Comparison of ENCODE assay signal across 10 mouse cellular contexts in the genomic region with DNA sequence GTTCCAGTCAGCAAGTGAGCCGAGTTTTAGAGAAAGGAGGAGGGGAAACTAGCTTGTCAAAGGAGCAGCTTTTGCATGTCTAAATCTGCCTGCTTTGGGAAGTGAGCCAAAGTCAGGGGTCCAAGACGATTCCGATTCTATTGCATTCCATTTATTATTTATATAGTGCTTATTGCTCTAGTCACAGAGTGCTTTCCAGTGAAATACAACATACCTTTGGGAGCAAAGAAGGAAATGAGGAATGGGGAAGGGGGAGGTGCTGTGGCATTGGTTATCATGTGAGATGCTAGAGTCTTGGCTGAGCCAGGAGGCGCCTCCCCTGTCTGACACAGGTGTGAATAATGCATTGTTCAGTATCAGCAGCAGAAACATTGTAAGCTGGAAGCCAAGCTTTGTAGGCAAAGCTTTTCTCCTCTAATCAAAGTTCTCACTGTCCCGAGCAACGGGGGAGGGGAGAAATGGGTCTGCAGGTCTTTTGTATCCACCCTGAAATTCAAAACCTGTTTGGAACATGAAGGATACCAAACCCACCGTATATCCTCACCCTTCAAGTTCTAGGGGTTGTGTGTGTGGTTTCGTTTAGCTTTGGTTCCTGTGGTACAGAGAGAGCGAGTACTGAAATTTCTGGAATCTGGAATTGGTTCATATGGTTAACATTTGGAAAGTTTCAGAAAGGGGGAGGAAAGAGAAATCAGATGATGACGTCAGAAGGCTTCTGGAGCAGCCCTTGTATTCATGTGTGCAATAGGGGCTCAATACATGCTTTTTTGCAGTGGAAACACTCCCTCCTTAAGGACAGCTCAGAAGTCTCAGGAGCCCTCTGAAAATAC. TPM values are rescaled to one million over a fixed set of nuclear protein-coding genes. Genes with fewer than 3 reads are reported as not detected.
DNase-seq lines count a peak whose midpoint lies in the region; ATAC-seq and TF ChIP-seq lines count a peak whose summit lies in the region.
"Had no signal": no experiment of that assay in that cellular context is flagged by ENCODE, and none has a peak within 500 bp of the region (broad histone marks: within the 10 kb centered on the region; RNA-seq: fewer than 3 reads in every experiment).

No protein-coding gene starts in this region.

- no peak for TF ChIP-seq CTCF in kidney, postnatal 0 days (IDR thresholded peaks at IDR 0.05; ENCODE audit: low read depth)
- TF ChIP-seq CTCF in forebrain, postnatal 0 days (IDR thresholded peaks at IDR 0.05; ENCODE audit: low read depth) = no peak
- no peak for TF ChIP-seq CTCF in midbrain, postnatal 0 days (IDR thresholded peaks at IDR 0.05)

- no peak overlapping the region for H3K27ac ChIP-seq in kidney, postnatal 0 days
- peak overlapping the region; percentile 81 for H3K27ac ChIP-seq in embryonic facial prominence, embryonic 12.5 days
- no peak overlapping the region for H3K27ac ChIP-seq in forebrain, postnatal 0 days (ENCODE audit: low read depth, low read length)
- H3K27ac ChIP-seq in midbrain, postnatal 0 days (ENCODE audit: low read depth, low read length) = no peak overlapping the region

- peak; percentile 73 for DNase-seq in kidney, postnatal 0 days (ENCODE audit: low spot score)
- DNase-seq in kidney, postnatal 36 days = no peak
- DNase-seq in forebrain, postnatal 0 days = no peak
- peak; percentile 10 for DNase-seq in midbrain, postnatal 0 days (ENCODE audit: low spot score)
- DNase-seq in gastrocnemius, postnatal 4 days (ENCODE audit: low spot score in 2 of 2) = no peak
- DNase-seq in urinary bladder, adult 2 months (ENCODE audit: low spot score) = no peak
- DNase-seq: thymus, postnatal 14 days had no signal

- H3K4me2 ChIP-seq in kidney, postnatal 0 days (ENCODE audit: low read length) = peak overlapping the region; percentile 36
- H3K4me2 ChIP-seq in embryonic facial prominence, embryonic 12.5 days (replicated peaks) = peak overlapping the region; percentile 23
- peak overlapping the region; percentile 23 for H3K4me2 ChIP-seq in forebrain, postnatal 0 days (ENCODE audit: low read depth)
- no peak overlapping the region for H3K4me2 ChIP-seq in midbrain, postnatal 0 days (ENCODE audit: low read depth, low read length, poor library complexity, severe bottlenecking)

- H3K9me3 ChIP-seq in kidney, postnatal 0 days (replicated peaks; ENCODE audit: low read length) = no peaks in the 10 kb centered on the region
- no peaks in the 10 kb centered on the region for H3K9me3 ChIP-seq in embryonic facial prominence, embryonic 12.5 days
- H3K9me3 ChIP-seq in forebrain, postnatal 0 days (ENCODE audit: low read length) = no peaks in the 10 kb centered on the region
- no peaks in the 10 kb centered on the region for H3K9me3 ChIP-seq in midbrain, postnatal 0 days (ENCODE audit: low read length)

- 28% methylated on average over 10 of the region's 10 CpGs for WGBS in kidney, postnatal 0 days
- 20% methylated on average over 10 of the region's 10 CpGs for WGBS in embryonic facial prominence, embryonic 12.5 days
- WGBS in forebrain, postnatal 0 days = 25% methylated on average over 10 of the region's 10 CpGs
- 32% methylated on average over 10 of the region's 10 CpGs for WGBS in midbrain, postnatal 0 days

- no peaks in the 10 kb centered on the region for H3K27me3 ChIP-seq in kidney, postnatal 0 days (ENCODE audit: insufficient read depth, low read length)
- no peaks in the 10 kb centered on the region for H3K27me3 ChIP-seq in embryonic facial prominence, embryonic 12.5 days
- H3K27me3 ChIP-seq in forebrain, postnatal 0 days (ENCODE audit: insufficient read depth, low read length) = no peaks in the 10 kb centered on the region
- H3K27me3 ChIP-seq in midbrain, postnatal 0 days (ENCODE audit: insufficient read depth, low read length) = no peaks in the 10 kb centered on the region

- H3K9ac ChIP-seq in kidney, postnatal 0 days (ENCODE audit: low read depth, low read length) = no peak overlapping the region
- no peak overlapping the region for H3K9ac ChIP-seq in embryonic facial prominence, embryonic 12.5 days
- H3K9ac ChIP-seq in forebrain, postnatal 0 days = no peak overlapping the region
- no peak overlapping the region for H3K9ac ChIP-seq in midbrain, postnatal 0 days (replicated peaks; ENCODE audit: low read length, poor library complexity, severe bottlenecking)

- H3K4me1 ChIP-seq in kidney, postnatal 0 days (replicated peaks; ENCODE audit: insufficient read depth, low read length) = no peaks in the 10 kb centered on the region
- H3K4me1 ChIP-seq in embryonic facial prominence, embryonic 12.5 days = peaks cover 35% of the 10 kb centered on the region
- H3K4me1 ChIP-seq in forebrain, postnatal 0 days (ENCODE audit: insufficient read depth) = peaks cover 5% of the 10 kb centered on the region
- 0 out of 2 replicates have a peak, but pooled peaks cover 3% of the 10 kb centered on the region for H3K4me1 ChIP-seq in midbrain, postnatal 0 days (ENCODE audit: insufficient read depth, low read length)

- no peak overlapping the region for H3K4me3 ChIP-seq in kidney, postnatal 0 days (replicated peaks; ENCODE audit: low read depth, low read length)
- H3K4me3 ChIP-seq in embryonic facial prominence, embryonic 12.5 days = no peak overlapping the region
- no peak overlapping the region for H3K4me3 ChIP-seq in forebrain, postnatal 0 days (ENCODE audit: low read depth, low read length)
- H3K4me3 ChIP-seq in midbrain, postnatal 0 days (ENCODE audit: low read depth, low read length) = no peak overlapping the region

- no peak for ATAC-seq in kidney, postnatal 0 days (replicated peaks; ENCODE audit: low FRiP score, low read depth)
- ATAC-seq in embryonic facial prominence, embryonic 12.5 days (ENCODE audit: insufficient number of reproducible peaks, insufficient read depth, low FRiP score, low TSS enrichment) = peak; percentile 59
- ATAC-seq in forebrain, postnatal 0 days = peak; percentile 68; the same call in 1 of the 2 replicates
- ATAC-seq in midbrain, postnatal 0 days (ENCODE audit: low FRiP score) = peak; percentile 49; the same call in 1 of the 2 replicates

- H3K36me3 ChIP-seq in kidney, postnatal 0 days (ENCODE audit: insufficient read depth, low read length) = no peaks in the 10 kb centered on the region
- no peaks in the 10 kb centered on the region for H3K36me3 ChIP-seq in embryonic facial prominence, embryonic 12.5 days
- H3K36me3 ChIP-seq in forebrain, postnatal 0 days (ENCODE audit: insufficient read depth) = no peaks in the 10 kb centered on the region
- H3K36me3 ChIP-seq in midbrain, postnatal 0 days (ENCODE audit: insufficient read depth, low read length) = no peaks in the 10 kb centered on the region

RNA-seq across cellular contexts. Expression of gene Gm17359, which starts 11.5 kb away (rescaled TPM):
- not detected in 2 replicates for polyA plus RNA-seq in kidney, postnatal 0 days (2015; fragmentation: Nextera tagmentation; extraction: Ambion mirVana)
- not detected in 2 replicates for polyA plus RNA-seq in embryonic facial prominence, embryonic 12.5 days (2016; fragmentation: Nextera tagmentation; extraction: Ambion mirVana)
- total RNA-seq in forebrain, postnatal 0 days (2014; rRNA removed) = not detected in 2 replicates
- not detected in 2 replicates for polyA plus RNA-seq in forebrain, postnatal 0 days (2015; fragmentation: Nextera tagmentation; extraction: Ambion mirVana)
- not detected in 2 replicates for total RNA-seq in midbrain, postnatal 0 days (2014; rRNA removed)
- not detected in 2 replicates for polyA plus RNA-seq in midbrain, postnatal 0 days (2015; fragmentation: Nextera tagmentation; extraction: Ambion mirVana)
- total RNA-seq in gastrocnemius, postnatal 4 days (2021) = not detected
- not detected in 2 replicates for polyA plus RNA-seq in urinary bladder, adult 2 months (2012; rRNA removed)
- total RNA-seq: hematopoietic stem cell, adult 5-6 weeks; monocyte, adult 5-6 weeks had no signal

RNA-seq across cellular contexts. Expression of gene Rapgef2, which starts 38.6 kb away (rescaled TPM):
- polyA plus RNA-seq in kidney, postnatal 0 days (2015; fragmentation: Nextera tagmentation; extraction: Ambion mirVana) = 3.7 and 4.4 TPM in 2 replicates
- polyA plus RNA-seq in embryonic facial prominence, embryonic 12.5 days (2016; fragmentation: Nextera tagmentation; extraction: Ambion mirVana) = 10.9 and 11.1 TPM in 2 replicates
- 46.9 and 61.5 TPM in 2 replicates for total RNA-seq in forebrain, postnatal 0 days (2014; rRNA removed)
- polyA plus RNA-seq in forebrain, postnatal 0 days (2015; fragmentation: Nextera tagmentation; extraction: Ambion mirVana) = 5.4 and 8.9 TPM in 2 replicates
- 56.9 and 60.4 TPM in 2 replicates for total RNA-seq in midbrain, postnatal 0 days (2014; rRNA removed)
- polyA plus RNA-seq in midbrain, postnatal 0 days (2015; fragmentation: Nextera tagmentation; extraction: Ambion mirVana) = 9.6 and 9.7 TPM in 2 replicates
- total RNA-seq in gastrocnemius, postnatal 4 days (2021) = 10 to 100 TPM; 33.8 to 37.3 TPM
- 10.9 and 11.2 TPM in 2 replicates for polyA plus RNA-seq in urinary bladder, adult 2 months (2012; rRNA removed)

Comparison
In these comparisons a context has a peak if more than half of its experiments do, and no peak if none do; other contexts are left out.
1. DNase-seq: peak in kidney, postnatal 0 days (single experiment) and midbrain, postnatal 0 days (single experiment); none in kidney, postnatal 36 days (0 of 2), forebrain, postnatal 0 days (single experiment), gastrocnemius, postnatal 4 days (0 of 2) and urinary bladder, adult 2 months (single experiment).